Mouse (Mus musculus) regulatory T cell (primary cell): ENCODE measurements around the gene Ehf.

Source experiments
- in situ Hi-C: fragments of 300-600 bp; cut with MboI, MseI; formaldehyde crosslinking; loops from one replicate; pipeline ENCODE4 v1.15.1; 2025; ENCODE audit warnings: high pct_unique_total_duplicates

Ehf gene

GRCm38 (mm10) chr2:103303132-103303531, at the start of gene Ehf:
TSS of gene Ehf (minus strand) at chr2:103303278.
- in situ Hi-C loops: no loop called here

GRCm38 (mm10) chr2:103347417-103347891, 44.4 kb upstream of the Ehf start:
- in situ Hi-C loops: loop anchor here (25.0 kb wide), 2 partner anchors 260 to 560 kb away; no protein-coding TSS in a partner anchor

GRCm38 (mm10) chr2:103346751-103347289, 43.7 kb upstream of the Ehf start:
- in situ Hi-C loops: loop anchor here (25.0 kb wide), 2 partner anchors 260 to 560 kb away; no protein-coding TSS in a partner anchor

- in situ Hi-C loops: loop anchor here (25.0 kb wide), 2 partner anchors 256 to 556 kb away; no protein-coding TSS in a partner anchor
These were observed 40.5 kb upstream of the Ehf start for GRCm38 (mm10) chr2:103343611-103344010.

GRCm38 (mm10) chr2:103342123-103342522, 39.0 kb upstream of the Ehf start:
- in situ Hi-C loops: loop anchor here (25.0 kb wide), 2 partner anchors 255 to 555 kb away; no protein-coding TSS in a partner anchor

GRCm38 (mm10) chr2:103341375-103341971, 38.4 kb upstream of the Ehf start:
- in situ Hi-C loops: loop anchor here (25.0 kb wide), 2 partner anchors 254 to 554 kb away; no protein-coding TSS in a partner anchor

GRCm38 (mm10) chr2:103338706-103339105, 35.6 kb upstream of the Ehf start:
- in situ Hi-C loops: loop anchor here (25.0 kb wide), 2 partner anchors 251 to 551 kb away; no protein-coding TSS in a partner anchor

GRCm38 (mm10) chr2:103337370-103337769, 34.3 kb upstream of the Ehf start:
- in situ Hi-C loops: loop anchor here (25.0 kb wide), 2 partner anchors 250 to 550 kb away; no protein-coding TSS in a partner anchor

- in situ Hi-C loops: loop anchor here (25.0 kb wide), 2 partner anchors 249 to 549 kb away; no protein-coding TSS in a partner anchor
These were observed 33.5 kb upstream of the Ehf start for GRCm38 (mm10) chr2:103336621-103337020.

GRCm38 (mm10) chr2:103336000-103336399, 32.9 kb upstream of the Ehf start:
- in situ Hi-C loops: loop anchor here (25.0 kb wide), 2 partner anchors 249 to 549 kb away; no protein-coding TSS in a partner anchor

- in situ Hi-C loops: loop anchor here (25.0 kb wide), 2 partner anchors 244 to 544 kb away; no protein-coding TSS in a partner anchor
These were observed 28.7 kb upstream of the Ehf start for GRCm38 (mm10) chr2:103331666-103332191.

- in situ Hi-C loops: loop anchor here (25.0 kb wide), 2 partner anchors 241 to 541 kb away; no protein-coding TSS in a partner anchor
These were observed 25.7 kb upstream of the Ehf start for GRCm38 (mm10) chr2:103328731-103329130.

- in situ Hi-C loops: loop anchor here (25.0 kb wide), 2 partner anchors 238 to 538 kb away; no protein-coding TSS in a partner anchor
These were observed 22.4 kb upstream of the Ehf start for GRCm38 (mm10) chr2:103325301-103326048.

- in situ Hi-C loops: no loop called here
These were observed 21.2 kb upstream of the Ehf start for GRCm38 (mm10) chr2:103324320-103324719.

GRCm38 (mm10) chr2:103322171-103322570, 19.1 kb upstream of the Ehf start:
- in situ Hi-C loops: no loop called here

- in situ Hi-C loops: no loop called here
These were observed 18.6 kb upstream of the Ehf start for GRCm38 (mm10) chr2:103321638-103322037.

GRCm38 (mm10) chr2:103314002-103314401, 10.9 kb upstream of the Ehf start:
- in situ Hi-C loops: no loop called here

- in situ Hi-C loops: no loop called here
These were observed 9.6 kb upstream of the Ehf start for GRCm38 (mm10) chr2:103312640-103313039.

GRCm38 (mm10) chr2:103310663-103311062, 7.6 kb upstream of the Ehf start:
- in situ Hi-C loops: no loop called here

GRCm38 (mm10) chr2:103306686-103307085, 3.6 kb upstream of the Ehf start:
- in situ Hi-C loops: no loop called here

GRCm38 (mm10) chr2:103302669-103303068, 409 bp downstream of the Ehf start:
- in situ Hi-C loops: no loop called here
